Mouse (Mus musculus) testis, adult 2 months (tissue): Measurements from ENCODE around the gene Jchain. TPM values are rescaled to one million over a fixed set of nuclear protein-coding genes. Genes with fewer than 3 reads are reported as not detected.

Experiments used
- H3K27ac ChIP-seq: fragments of 200-500 bp; 2 replicates; pipeline ENCODE4 v1.5.1; 2012; ENCODE audit warnings: low read depth, low read length; ENCODE audit not compliant: control insufficient read depth, insufficient read depth
- H3K27me3 ChIP-seq: fragments of 200-500 bp; 2 replicates; pipeline ENCODE4 v1.6.1; 2012; ENCODE audit warnings: mild to moderate bottlenecking, low read length, moderate library complexity; ENCODE audit not compliant: control insufficient read depth, insufficient read depth
- H3K36me3 ChIP-seq: fragments of 200-500 bp; 2 replicates; pipeline ENCODE4 v1.6.1; 2012; ENCODE audit warnings: mild to moderate bottlenecking, low read length; ENCODE audit not compliant: control insufficient read depth, insufficient read depth
- H3K4me1 ChIP-seq: fragments of 200-500 bp; 2 replicates; pipeline ENCODE4 v1.6.1; 2012; ENCODE audit warnings: low read length; ENCODE audit not compliant: control insufficient read depth, insufficient read depth
- H3K4me3 ChIP-seq: fragments of 200-500 bp; 2 replicates; pipeline ENCODE4 v1.5.1; 2012; ENCODE audit warnings: low read depth, mild to moderate bottlenecking, low read length, moderate library complexity, mixed read lengths; ENCODE audit not compliant: control insufficient read depth
- CTCF ChIP-seq: fragments of 200-500 bp; IDR thresholded peaks from 2 replicates; pipeline ENCODE4 v1.5.1; 2012; ENCODE audit warnings: low read depth, mild to moderate bottlenecking, inconsistent platforms, low read length, moderate library complexity; ENCODE audit not compliant: control insufficient read depth, insufficient read depth, insufficient replicate concordance
- POLR2A ChIP-seq: fragments of 200-500 bp; IDR thresholded peaks from 2 replicates; pipeline ENCODE4 v1.6.1; 2012; ENCODE audit warnings: low read depth, mild to moderate bottlenecking, inconsistent platforms, low read length, moderate library complexity; ENCODE audit not compliant: control insufficient read depth
- polyA plus RNA-seq: library from polyadenylated mRNA; depleted of rRNA; stranded (reverse); fragments of >200 nt; gene quantifications from 2 replicates; pipeline ENCODE4 v1.2.3, GENCODE M21; 2012; rRNA removed

The Jchain gene
- polyA plus RNA-seq, 1 experiment: 0.96 TPM

- H3K36me3 ChIP-seq: no peaks in the 10 kb centered on the region
- no peaks in the 10 kb centered on the region for H3K27me3 ChIP-seq
- no peak overlapping the region for H3K27ac ChIP-seq
- H3K4me3 ChIP-seq: no peak overlapping the region
- TF ChIP-seq POLR2A (no peak), CTCF (no peak)
- no peaks in the 10 kb centered on the region for H3K4me1 ChIP-seq
Measured at GRCm38 (mm10) chr5:88508555-88508954, 19.1 kb downstream of the Jchain start.

GRCm38 (mm10) chr5:88499781-88500180 lies 27.9 kb downstream of the Jchain start:
- TF ChIP-seq CTCF (no peak), POLR2A (no peak)
- Histone ChIP-seq H3K4me3 (no peak overlapping the region), H3K27ac (no peak overlapping the region)

DNA sequence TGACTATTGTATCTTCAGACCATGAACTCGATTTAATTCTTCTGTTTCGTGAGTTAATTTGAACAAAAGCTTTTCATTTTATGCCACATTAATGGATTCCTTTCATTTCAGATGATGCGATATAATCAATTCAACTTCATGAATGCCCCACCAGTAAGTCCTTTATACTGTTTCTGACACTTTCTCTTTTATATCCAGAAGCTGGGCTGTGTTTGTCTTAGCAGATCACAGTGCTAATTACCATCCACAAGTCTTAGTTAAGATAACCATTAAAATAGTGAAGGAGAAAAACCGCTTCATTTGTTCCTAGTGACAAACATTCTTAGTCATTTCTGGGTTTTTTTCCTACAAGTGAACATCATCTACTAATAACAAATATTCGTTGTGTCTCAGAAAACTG lies 36.6 kb downstream of the Jchain start:
- no peaks in the 10 kb centered on the region for H3K27me3 ChIP-seq
- no peak overlapping the region for H3K27ac ChIP-seq
- H3K4me1 ChIP-seq: no peaks in the 10 kb centered on the region
- no peak overlapping the region for H3K4me3 ChIP-seq
- no peaks in the 10 kb centered on the region for H3K36me3 ChIP-seq
- no peak for TF ChIP-seq POLR2A
- TF ChIP-seq CTCF: no peak

More at GRCm38 (mm10) chr5:88499781-88500180, 27.9 kb downstream of the Jchain start:
- Histone ChIP-seq H3K27me3 (no peaks in the 10 kb centered on the region), H3K36me3 (no peaks in the 10 kb centered on the region), H3K4me1 (no peaks in the 10 kb centered on the region)

DNA sequence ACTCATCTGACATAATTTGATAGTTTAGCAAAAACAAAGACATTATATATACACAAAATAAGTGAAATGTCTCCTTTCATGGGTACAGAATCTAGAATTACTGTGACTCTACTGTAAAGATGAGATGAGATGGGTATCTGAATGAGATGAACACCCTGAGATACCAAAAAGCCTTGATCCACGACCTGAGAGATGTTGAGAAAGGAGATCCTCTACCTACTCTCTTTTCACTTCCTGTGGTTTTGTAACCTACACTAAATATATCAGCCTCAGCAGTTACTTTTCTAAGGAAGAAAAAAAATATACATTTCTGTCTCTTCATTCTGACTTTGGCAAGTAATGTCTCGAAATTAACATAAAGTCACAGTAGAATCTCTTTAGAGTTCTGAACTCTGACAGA lies 38.7 kb downstream of the Jchain start:
- H3K36me3 ChIP-seq: no peaks in the 10 kb centered on the region
- H3K4me1 ChIP-seq: no peaks in the 10 kb centered on the region
- H3K27ac ChIP-seq: no peak overlapping the region
- TF ChIP-seq CTCF: no peak
- no peak overlapping the region for H3K4me3 ChIP-seq
- H3K27me3 ChIP-seq: no peaks in the 10 kb centered on the region

- H3K36me3 ChIP-seq: no peaks in the 10 kb centered on the region
- no peak within 1 kb of the TSS for H3K27ac ChIP-seq
- no peak within 1 kb of the TSS for H3K4me3 ChIP-seq
- no peak for TF ChIP-seq POLR2A
- TF ChIP-seq CTCF: no peak
- no peaks in the 10 kb centered on the region for H3K4me1 ChIP-seq
- H3K27me3 ChIP-seq: no peaks in the 10 kb centered on the region
Measured at GRCm38 (mm10) chr5:88487675-88488074, 40.0 kb downstream of the Jchain start, which contains the start of gene Enam. Gene Enam, plus strand, starts transcription at chr5:88487975.

Other genes with a start within 250 kb of the Jchain start
- gene Prol1, start 210.6 kb downstream of the Jchain start, polyA plus RNA-seq: not detected in 2 replicates
- gene Amtn, start 151.8 kb downstream of the Jchain start, polyA plus RNA-seq: not detected in 2 replicates
- 0.06 and 0.20 TPM in 2 replicates for gene Ambn, start 71.9 kb downstream of the Jchain start, polyA plus RNA-seq
- not detected in 2 replicates for gene Enam, start 39.9 kb downstream of the Jchain start, polyA plus RNA-seq
- 8.4 and 8.6 TPM in 2 replicates for gene Utp3, start 26.6 kb upstream of the Jchain start, polyA plus RNA-seq
- 15.5 and 15.8 TPM in 2 replicates for gene Rufy3, start 37.1 kb upstream of the Jchain start, polyA plus RNA-seq
- 30.0 and 31.3 TPM in 2 replicates for gene Grsf1, start 148.3 kb upstream of the Jchain start, polyA plus RNA-seq
- 3.5 and 4.9 TPM in 2 replicates for gene Mob1b, start 193.0 kb upstream of the Jchain start, polyA plus RNA-seq
- gene Dck, start 237.1 kb upstream of the Jchain start, polyA plus RNA-seq: 1.1 and 1.8 TPM in 2 replicates